Mouse (Mus musculus) brain, embryonic 14.5 days (tissue): ENCODE data around the gene Ttc13.

ENCODE experiments used
- CTCF ChIP-seq: fragments of 200-500 bp; IDR thresholded peaks from 2 replicates; pipeline ENCODE4 v1.5.1; 2012; ENCODE audit warnings: inconsistent platforms, mild to moderate bottlenecking, moderate library complexity, borderline replicate concordance; ENCODE audit not compliant: insufficient read depth, insufficient read length; ENCODE audit errors: extremely low read depth
- POLR2A ChIP-seq: fragments of 200-500 bp; IDR thresholded peaks from 2 replicates; pipeline ENCODE4 v1.6.1; 2012; ENCODE audit warnings: mild to moderate bottlenecking, inconsistent platforms, borderline replicate concordance; ENCODE audit not compliant: poor library complexity, insufficient read depth, insufficient read length, severe bottlenecking; ENCODE audit errors: extremely low read depth

DNA sequence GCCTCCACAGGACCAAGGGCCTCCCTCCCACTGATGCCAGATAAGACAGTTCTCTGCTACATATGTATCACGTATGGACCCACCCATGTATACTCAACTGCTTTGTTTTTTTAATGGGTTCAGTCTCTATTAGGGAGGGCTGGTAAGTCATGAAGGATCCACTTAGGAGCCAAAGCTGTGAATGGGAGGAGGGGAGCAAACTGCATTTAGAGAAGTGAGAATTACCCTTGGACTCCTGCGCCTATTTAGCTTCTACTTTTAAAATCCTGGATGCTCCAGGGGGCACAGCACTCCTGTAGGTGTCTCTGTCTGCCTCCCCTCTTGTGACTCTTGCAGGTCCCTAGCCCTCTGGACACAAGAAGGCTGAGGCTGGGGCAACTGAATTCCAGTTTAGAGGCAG lies 34.4 kb upstream of the Ttc13 start:
- TF ChIP-seq CTCF (no peak), POLR2A (no peak)
